Mouse (Mus musculus) limb, embryonic 10.5 days (tissue): ENCODE measurements at regions not wholly inside any gene's neighbourhood (a gene's known extent, or its start where the extent isn't known, plus 50 kb on each side); places are given as distances from the start of the nearest gene placed in this dataset.

ENCODE experiments used
- DNase-seq: peaks from one replicate; pipeline ENCODE4 v3.0.0-alpha.2; 2017; ENCODE audit warnings: low spot score
- H3K27ac ChIP-seq: fragments of 300-500 bp; sonication (generic); 2 replicates; pipeline ENCODE4 v1.5.1; 2016; ENCODE audit warnings: mild to moderate bottlenecking
- H3K27me3 ChIP-seq: fragments of 300-500 bp; sonication (generic); 2 replicates; pipeline ENCODE4 v1.6.1; 2016; ENCODE audit warnings: low read depth, mild to moderate bottlenecking; ENCODE audit not compliant: poor library complexity, severe bottlenecking
- H3K36me3 ChIP-seq: fragments of 300-500 bp; sonication (generic); 2 replicates; pipeline ENCODE4 v1.6.1; 2016; ENCODE audit warnings: mild to moderate bottlenecking, moderate library complexity
- H3K4me1 ChIP-seq: fragments of 300-500 bp; sonication (generic); 2 replicates; pipeline ENCODE4 v1.6.1; 2016
- H3K4me3 ChIP-seq: fragments of 300-500 bp; sonication (generic); 2 replicates; pipeline ENCODE4 v1.5.1; 2016; ENCODE audit warnings: mild to moderate bottlenecking, moderate library complexity
- H3K9me3 ChIP-seq: fragments of 300-500 bp; sonication (generic); replicated peaks from 2 replicates; pipeline ENCODE4 v1.6.1; 2016; ENCODE audit warnings: mild to moderate bottlenecking
- WGBS: fragments of 180-500 bp; shearing (Covaris S2); methylation state at CpG from one replicate; pipeline ENCODE4 v1.1.7; 2016; 5-methylcytosine and 5-hydroxymethylcytosine counted together

GRCm38 (mm10) chr10:17576333-17576750 lies 146.7 kb upstream of the Cited2 start:
- Histone ChIP-seq H3K27ac (no peak overlapping the region), H3K27me3 (no peaks in the 10 kb centered on the region), H3K36me3 (no peaks in the 10 kb centered on the region), H3K9me3 (no peaks in the 10 kb centered on the region), H3K4me1 (peaks cover 6% of the 10 kb centered on the region), H3K4me3 (no peak overlapping the region)
- no peak for DNase-seq

- H3K36me3 ChIP-seq = no peaks in the 10 kb centered on the region
- no peak overlapping the region for H3K27ac ChIP-seq
- no peaks in the 10 kb centered on the region for H3K27me3 ChIP-seq
- 98% methylated on average over 2 of the region's 2 CpGs for WGBS
- no peak for DNase-seq
- H3K4me1 ChIP-seq = peaks cover 6% of the 10 kb centered on the region
- no peak overlapping the region for H3K4me3 ChIP-seq
- no peaks in the 10 kb centered on the region for H3K9me3 ChIP-seq
These were observed 143.6 kb upstream of the Cited2 start for GRCm38 (mm10) chr10:17579463-17579862.

- no peaks in the 10 kb centered on the region for H3K9me3 ChIP-seq
- WGBS = 91% methylated on average over 7 of the region's 7 CpGs
These were observed 138.2 kb upstream of the Cited2 start for GRCm38 (mm10) chr10:17584842-17585241.

GRCm38 (mm10) chr10:17586910-17587309 lies 136.1 kb upstream of the Cited2 start:
- H3K27ac ChIP-seq = no peak overlapping the region
- no peak for DNase-seq
- H3K27me3 ChIP-seq = no peaks in the 10 kb centered on the region
- no peaks in the 10 kb centered on the region for H3K9me3 ChIP-seq
- no peaks in the 10 kb centered on the region for H3K4me1 ChIP-seq
- H3K36me3 ChIP-seq = no peaks in the 10 kb centered on the region
- 96% methylated on average over 2 of the region's 2 CpGs for WGBS
- no peak overlapping the region for H3K4me3 ChIP-seq

More at GRCm38 (mm10) chr10:17584842-17585241, 138.2 kb upstream of the Cited2 start:
- Histone ChIP-seq H3K4me1 (no peaks in the 10 kb centered on the region), H3K36me3 (no peaks in the 10 kb centered on the region), H3K27me3 (no peaks in the 10 kb centered on the region), H3K4me3 (no peak overlapping the region), H3K27ac (no peak overlapping the region)
- no peak for DNase-seq

GRCm38 (mm10) chr10:17589136-17589535 lies 133.9 kb upstream of the Cited2 start:
- Histone ChIP-seq H3K27me3 (no peaks in the 10 kb centered on the region), H3K4me1 (no peaks in the 10 kb centered on the region), H3K4me3 (no peak overlapping the region), H3K9me3 (no peaks in the 10 kb centered on the region), H3K36me3 (no peaks in the 10 kb centered on the region), H3K27ac (no peak overlapping the region)
- DNase-seq = no peak
- WGBS = 84% methylated on average over 4 of the region's 4 CpGs

GRCm38 (mm10) chr10:17590195-17590594 lies 132.8 kb upstream of the Cited2 start:
- no peaks in the 10 kb centered on the region for H3K27me3 ChIP-seq
- no peak overlapping the region for H3K27ac ChIP-seq
- H3K4me1 ChIP-seq = no peaks in the 10 kb centered on the region
- DNase-seq = no peak
- WGBS = 86% methylated on average over 1 of the region's 1 CpGs
- no peak overlapping the region for H3K4me3 ChIP-seq
- H3K36me3 ChIP-seq = no peaks in the 10 kb centered on the region
- H3K9me3 ChIP-seq = no peaks in the 10 kb centered on the region

- 91% methylated on average over 4 of the region's 4 CpGs for WGBS
- Histone ChIP-seq H3K27ac (no peak overlapping the region), H3K4me3 (no peak overlapping the region), H3K4me1 (no peaks in the 10 kb centered on the region), H3K36me3 (no peaks in the 10 kb centered on the region), H3K27me3 (no peaks in the 10 kb centered on the region), H3K9me3 (no peaks in the 10 kb centered on the region)
- DNase-seq = no peak
These were observed 130.6 kb upstream of the Cited2 start for GRCm38 (mm10) chr10:17592387-17592786.

GRCm38 (mm10) chr10:17596126-17596525 lies 126.9 kb upstream of the Cited2 start:
- DNase-seq = no peak
- Histone ChIP-seq H3K4me1 (no peaks in the 10 kb centered on the region), H3K27ac (no peak overlapping the region), H3K36me3 (no peaks in the 10 kb centered on the region), H3K9me3 (no peaks in the 10 kb centered on the region), H3K27me3 (no peaks in the 10 kb centered on the region), H3K4me3 (no peak overlapping the region)
- 81% methylated on average over 1 of the region's 1 CpGs for WGBS

- WGBS = 82% methylated on average over 1 of the region's 1 CpGs
- H3K9me3 ChIP-seq = no peaks in the 10 kb centered on the region
These were observed 126.3 kb upstream of the Cited2 start for GRCm38 (mm10) chr10:17596743-17597142.

GRCm38 (mm10) chr10:17599246-17599645 lies 123.8 kb upstream of the Cited2 start:
- no peaks in the 10 kb centered on the region for H3K9me3 ChIP-seq
- H3K4me1 ChIP-seq = no peaks in the 10 kb centered on the region
- H3K27me3 ChIP-seq = no peaks in the 10 kb centered on the region
- no peak overlapping the region for H3K4me3 ChIP-seq
- no peak for DNase-seq
- WGBS = 91% methylated on average over 10 of the region's 10 CpGs
- no peaks in the 10 kb centered on the region for H3K36me3 ChIP-seq
- H3K27ac ChIP-seq = no peak overlapping the region

More at GRCm38 (mm10) chr10:17596743-17597142, 126.3 kb upstream of the Cited2 start:
- H3K27me3 ChIP-seq = no peaks in the 10 kb centered on the region
- no peak overlapping the region for H3K4me3 ChIP-seq
- H3K36me3 ChIP-seq = no peaks in the 10 kb centered on the region
- no peak for DNase-seq
- H3K27ac ChIP-seq = no peak overlapping the region
- H3K4me1 ChIP-seq = no peaks in the 10 kb centered on the region

- 75% methylated on average over 6 of the region's 6 CpGs for WGBS
- Histone ChIP-seq H3K4me3 (no peak overlapping the region), H3K27me3 (no peaks in the 10 kb centered on the region), H3K36me3 (no peaks in the 10 kb centered on the region), H3K27ac (no peak overlapping the region), H3K9me3 (no peaks in the 10 kb centered on the region), H3K4me1 (no peaks in the 10 kb centered on the region)
- no peak for DNase-seq
These were observed 122.9 kb upstream of the Cited2 start for GRCm38 (mm10) chr10:17599831-17600761.

- H3K4me1 ChIP-seq = no peaks in the 10 kb centered on the region
These were observed 122.3 kb upstream of the Cited2 start for GRCm38 (mm10) chr10:17600762-17601108.

GRCm38 (mm10) chr10:17602446-17602845 lies 120.6 kb upstream of the Cited2 start:
- Histone ChIP-seq H3K27ac (no peak overlapping the region), H3K27me3 (no peaks in the 10 kb centered on the region), H3K9me3 (no peaks in the 10 kb centered on the region), H3K36me3 (no peaks in the 10 kb centered on the region), H3K4me1 (no peaks in the 10 kb centered on the region), H3K4me3 (no peak overlapping the region)
- DNase-seq = no peak
- 78% methylated on average over 2 of the region's 2 CpGs for whole genome bisulfite sequencing

More at GRCm38 (mm10) chr10:17600762-17601108, 122.3 kb upstream of the Cited2 start:
- H3K36me3 ChIP-seq = no peaks in the 10 kb centered on the region
- no peaks in the 10 kb centered on the region for H3K9me3 ChIP-seq
- no peak for DNase-seq
- no peaks in the 10 kb centered on the region for H3K27me3 ChIP-seq
- H3K27ac ChIP-seq = no peak overlapping the region
- H3K4me3 ChIP-seq = no peak overlapping the region
- 52% methylated on average over 3 of the region's 3 CpGs for WGBS
